Mouse (Mus musculus): Measurements from ENCODE around the gene Hbb-y.
A peak's percentile ranks its signal among the peaks of the same experiment; 100 is the strongest.
"Not testable (repeated sequence)": the region's sequence is repeated elsewhere in the genome, so short reads cannot be mapped to it uniquely, and the experiment has no call there.

The Hbb-y gene

DNA sequence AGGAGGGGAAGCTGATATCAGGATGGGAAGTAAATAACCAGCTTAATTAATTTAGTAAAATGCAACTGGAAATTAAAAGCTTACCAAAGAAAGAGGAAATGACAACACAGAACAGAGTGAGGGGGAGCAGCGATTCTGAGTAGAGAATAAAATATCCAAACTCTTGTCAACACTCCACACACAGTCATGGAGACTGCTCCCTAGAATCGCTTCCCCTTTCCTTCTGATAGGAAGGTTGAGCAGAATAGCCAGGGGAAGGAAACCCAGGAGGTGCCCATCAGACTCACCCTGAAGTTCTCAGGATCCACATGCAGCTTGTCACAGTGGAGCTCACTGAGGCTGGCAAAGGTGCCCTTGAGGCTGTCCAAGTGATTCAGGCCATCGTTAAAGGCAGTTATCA lies 39.9 kb downstream of the Hbb-y start:
- not testable (repeated sequence) for DNase-seq (ENCODE audit: low spot score in 2 of 2)

- DNase-seq (ENCODE audit: low spot score in 2 of 2), result no peak
These were observed 40.8 kb downstream of the Hbb-y start for GRCm38 (mm10) chr7:103812174-103812573.

GRCm38 (mm10) chr7:103811223-103811845 lies 41.7 kb downstream of the Hbb-y start:
- DNase-seq (ENCODE audit: low spot score in 2 of 2), result no peak

DNA sequence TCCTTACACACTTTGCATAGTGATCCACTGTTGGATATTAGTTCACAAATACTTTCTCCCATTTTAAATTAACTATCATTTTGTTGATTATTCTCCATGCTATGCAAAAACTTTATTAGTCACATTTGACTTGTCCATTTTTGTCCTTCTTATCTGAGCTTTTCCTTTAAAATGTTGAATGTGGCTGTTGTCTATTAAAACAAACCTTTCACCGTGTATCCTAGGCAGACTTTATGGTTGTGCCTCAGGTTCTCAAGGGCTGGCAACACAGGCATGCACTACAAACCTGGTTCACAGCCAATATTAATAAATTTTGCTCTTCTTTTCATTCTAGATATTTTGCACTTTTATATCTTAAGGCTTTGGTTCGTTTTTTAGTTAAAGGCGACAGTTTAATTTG lies 42.3 kb downstream of the Hbb-y start:
- DNase-seq (ENCODE audit: low spot score in 2 of 2), result no peak

- DNase-seq (ENCODE audit: low spot score in 2 of 2), result no peak
These were observed 42.7 kb downstream of the Hbb-y start for GRCm38 (mm10) chr7:103810296-103810695.

- DNase-seq (ENCODE audit: low spot score in 2 of 2), result no peak
These were observed 43.2 kb downstream of the Hbb-y start for GRCm38 (mm10) chr7:103809801-103810155.

- DNase-seq (ENCODE audit: low spot score in 2 of 2), result no peak
These were observed 43.8 kb downstream of the Hbb-y start for GRCm38 (mm10) chr7:103808971-103809800.

GRCm38 (mm10) chr7:103808120-103808519 lies 44.9 kb downstream of the Hbb-y start:
- DNase-seq (ENCODE audit: low spot score in 2 of 2), result not testable (repeated sequence)

- peak; percentile 11 to 27 for DNase-seq (ENCODE audit: low spot score in 2 of 2)
These were observed 46.2 kb downstream of the Hbb-y start for GRCm38 (mm10) chr7:103806856-103807255.

Data from right cerebral cortex, adult 2 months (tissue).